Mouse (Mus musculus) left cerebral cortex, adult 8-10 months (tissue): ENCODE data around the gene Dhrs4. TPM values are rescaled to one million over a fixed set of nuclear protein-coding genes. Genes with fewer than 3 reads are reported as not detected.

Experiments
- DNase-seq, 2 experiments: peaks; one replicate each; pipeline ENCODE4 v3.0.0; 2022; ENCODE audit warnings: low spot score in 2 of 2
- total RNA-seq, 4 experiments: library from RNA; stranded (reverse); gene quantifications; 2 replicates each; pipeline ENCODE4 v1.2.4; 2022

Dhrs4 gene
- total RNA-seq, 4 experiments from 2014 or later: 17.2 to 28.5 (median 20.8) TPM

GRCm38 (mm10) chr14:55526674-55527073, 48.1 kb downstream of the Dhrs4 start:
- no peak for DNase-seq

GRCm38 (mm10) chr14:55527940-55528339, 49.4 kb downstream of the Dhrs4 start:
- DNase-seq: no peak

GRCm38 (mm10) chr14:55536116-55536745, 57.7 kb downstream of the Dhrs4 start:
- no peak for DNase-seq

Other genes with a start within 250 kb of the Dhrs4 start
- gene Carmil3, start 11.9 kb downstream of the Dhrs4 start, total RNA-seq: 10 to 100 TPM; 39.6 to 50.3 (median 42.5) TPM
- gene Cpne6, start 31.7 kb downstream of the Dhrs4 start, total RNA-seq: 100 to 1,000 TPM; 151 to 192 (median 180) TPM
- under 1 TPM; 0.46 to 0.82 (median 0.69) TPM for gene Nrl, start 46.2 kb downstream of the Dhrs4 start, total RNA-seq
- 10 to 100 TPM; 25.2 to 29.7 (median 27.7) TPM for gene Pck2, start 61.5 kb downstream of the Dhrs4 start, total RNA-seq
- 10 to 100 TPM; 83.5 to 91.6 (median 85.1) TPM for gene Dcaf11, start 81.2 kb downstream of the Dhrs4 start, total RNA-seq
- gene A730061H03Rik, start 81.6 kb downstream of the Dhrs4 start, total RNA-seq: under 1 TPM in 2 of 4 experiments, not detected in 2; 0.84 to 0.98 TPM
- gene Fitm1, start 96.9 kb downstream of the Dhrs4 start, total RNA-seq: not detected
- gene Psme1, start 99.4 kb downstream of the Dhrs4 start, total RNA-seq: 10 to 100 TPM; 53.6 to 63.7 (median 58.8) TPM
- 10 to 100 TPM; 46.3 to 59.7 (median 50.8) TPM for gene Emc9, start 106.5 kb downstream of the Dhrs4 start, total RNA-seq
- gene Psme2, start 112.4 kb downstream of the Dhrs4 start, total RNA-seq: 10 to 100 TPM; 50.2 to 74.0 (median 51.3) TPM
- 10 to 100 TPM; 31.4 to 46.1 (median 38.0) TPM for gene Rnf31, start 113.0 kb downstream of the Dhrs4 start, total RNA-seq
- gene Irf9, start 124.8 kb downstream of the Dhrs4 start, total RNA-seq: 10 to 100 TPM in 2 of 4 experiments, 1 to 10 TPM in 2; 7.5 to 15.2 (median 11.2) TPM
- gene Rec8, start 139.3 kb downstream of the Dhrs4 start, total RNA-seq: 1 to 10 TPM; 1.5 to 4.9 (median 3.7) TPM
- gene Ipo4, start 157.2 kb downstream of the Dhrs4 start, total RNA-seq: 100 to 1,000 TPM; 122 to 146 (median 132) TPM
- gene Gm49378, start 159.1 kb downstream of the Dhrs4 start, total RNA-seq: 1 to 10 TPM; 3.5 to 4.2 (median 4.0) TPM
- 10 to 100 TPM; 37.5 to 45.6 (median 38.9) TPM for gene Tm9sf1, start 165.0 kb downstream of the Dhrs4 start, total RNA-seq
- gene Tssk4, start 171.4 kb downstream of the Dhrs4 start, total RNA-seq: 1 to 10 TPM in 1 of 4 experiments, under 1 TPM in 3; 0.53 to 1.2 (median 0.89) TPM
- 10 to 100 TPM; 40.7 to 48.1 (median 44.1) TPM for gene Mdp1, start 181.8 kb downstream of the Dhrs4 start, total RNA-seq
- gene Gmpr2, start 193.2 kb downstream of the Dhrs4 start, total RNA-seq: 10 to 100 TPM; 19.9 to 24.2 (median 22.4) TPM
- gene Nedd8, start 193.4 kb downstream of the Dhrs4 start, total RNA-seq: 100 to 1,000 TPM; 310 to 370 (median 342) TPM
- 10 to 100 TPM; 16.3 to 18.2 (median 18.0) TPM for gene Tinf2, start 203.1 kb downstream of the Dhrs4 start, total RNA-seq
- 1 to 10 TPM in 2 of 4 experiments, not detected in 2; 1.1 to 1.4 TPM for gene Tgm1, start 235.2 kb downstream of the Dhrs4 start, total RNA-seq
- 10 to 100 TPM; 52.2 to 54.7 (median 54.0) TPM for gene Rabggta, start 243.5 kb downstream of the Dhrs4 start, total RNA-seq